Mouse (Mus musculus) hindbrain, embryonic 13.5 days (tissue): Measurements from ENCODE around the gene Mybph. TPM values are rescaled to one million over a fixed set of nuclear protein-coding genes. Genes with fewer than 3 reads are reported as not detected.
A peak's percentile ranks its signal among the peaks of the same experiment; 100 is the strongest.

Experiments used
- ATAC-seq: fragments of 200-750 bp; cut with Nextera tagmentation; 2 replicates; pipeline ENCODE4 v1.8.0; 2017; ENCODE audit warnings: moderate TSS enrichment; ENCODE audit not compliant: low FRiP score
- H3K27ac ChIP-seq: fragments of 300-500 bp; sonication (generic); 2 replicates; pipeline ENCODE4 v1.5.1; 2015; ENCODE audit warnings: inconsistent platforms, mild to moderate bottlenecking, moderate library complexity
- H3K27me3 ChIP-seq: fragments of 300-500 bp; sonication (generic); 2 replicates; pipeline ENCODE4 v1.6.1; 2015; ENCODE audit warnings: mild to moderate bottlenecking, inconsistent platforms
- H3K36me3 ChIP-seq: fragments of 300-500 bp; sonication (generic); 2 replicates; pipeline ENCODE4 v1.6.1; 2015; ENCODE audit warnings: mild to moderate bottlenecking, inconsistent platforms
- H3K4me1 ChIP-seq: fragments of 300-500 bp; sonication (generic); replicated peaks from 2 replicates; pipeline ENCODE4 v1.6.1; 2015; ENCODE audit warnings: inconsistent platforms
- H3K4me2 ChIP-seq: fragments of 300-500 bp; sonication (generic); 2 replicates; pipeline ENCODE4 v1.6.1; 2015; ENCODE audit warnings: inconsistent platforms, mild to moderate bottlenecking, moderate library complexity
- H3K4me3 ChIP-seq: fragments of 300-500 bp; sonication (generic); 2 replicates; pipeline ENCODE4 v1.5.1; 2015; ENCODE audit warnings: mild to moderate bottlenecking, inconsistent platforms
- H3K9ac ChIP-seq: fragments of 300-500 bp; sonication (generic); 2 replicates; pipeline ENCODE4 v1.6.1; 2015; ENCODE audit warnings: mild to moderate bottlenecking, inconsistent platforms
- H3K9me3 ChIP-seq: fragments of 300-500 bp; sonication (generic); 2 replicates; pipeline ENCODE4 v1.6.1; 2016; ENCODE audit warnings: inconsistent platforms
- WGBS: fragments of 180-500 bp; shearing (Covaris S2); methylation state at CpG from one replicate; pipeline ENCODE4 v1.1.7; 2015; 5-methylcytosine and 5-hydroxymethylcytosine counted together
- polyA plus RNA-seq: library from polyadenylated mRNA; unstranded; fragments of >200 nt; fragmentation: Nextera tagmentation; extraction: Ambion mirVana; gene quantifications from 2 replicates; pipeline ENCODE4 v1.2.1, GENCODE M21; 2015

Gene Mybph
- polyA plus RNA-seq, 1 experiment from 2014 or later = 1.9 TPM

GRCm38 (mm10) chr1:134201751-134202420, 8.6 kb downstream of the Mybph start:
- no peak overlapping the region for H3K4me2 ChIP-seq
- 36% methylated on average over 3 of the region's 3 CpGs for WGBS
- H3K27me3 ChIP-seq = no peaks in the 10 kb centered on the region
- 0 out of 2 replicates have a peak, but pooled peaks cover 4% of the 10 kb centered on the region for H3K36me3 ChIP-seq
- H3K9me3 ChIP-seq = no peaks in the 10 kb centered on the region
- H3K4me1 ChIP-seq = peaks cover 18% of the 10 kb centered on the region
- no peak overlapping the region for H3K9ac ChIP-seq
- no peak; the same call in 1 of the 2 replicates for ATAC-seq
- no peak overlapping the region for H3K27ac ChIP-seq
- H3K4me3 ChIP-seq = no peak overlapping the region

GRCm38 (mm10) chr1:134204230-134204629, 11.0 kb downstream of the Mybph start:
- 95% methylated on average over 13 of the region's 13 CpGs for WGBS
- no peak overlapping the region for H3K4me2 ChIP-seq

GRCm38 (mm10) chr1:134205296-134206018, 12.2 kb downstream of the Mybph start:
- Histone ChIP-seq H3K4me2 (no peak overlapping the region), H3K27me3 (no peaks in the 10 kb centered on the region), H3K9ac (no peak overlapping the region), H3K36me3 (0 out of 2 replicates have a peak, but pooled peaks cover 4% of the 10 kb centered on the region), H3K4me3 (no peak overlapping the region), H3K4me1 (peaks cover 12% of the 10 kb centered on the region), H3K9me3 (no peaks in the 10 kb centered on the region), H3K27ac (no peak overlapping the region)
- ATAC-seq = no peak
- WGBS = 58% methylated on average over 9 of the region's 9 CpGs

More at GRCm38 (mm10) chr1:134204230-134204629, 11.0 kb downstream of the Mybph start:
- 0 out of 2 replicates have a peak, but pooled peaks cover 4% of the 10 kb centered on the region for H3K36me3 ChIP-seq
- no peak overlapping the region for H3K9ac ChIP-seq
- H3K4me3 ChIP-seq = no peak overlapping the region
- H3K27ac ChIP-seq = no peak overlapping the region
- no peaks in the 10 kb centered on the region for H3K27me3 ChIP-seq
- no peaks in the 10 kb centered on the region for H3K9me3 ChIP-seq
- ATAC-seq = no peak
- peaks cover 11% of the 10 kb centered on the region for H3K4me1 ChIP-seq

- no peak overlapping the region for H3K9ac ChIP-seq
- no peak overlapping the region for H3K4me2 ChIP-seq
- no peak for ATAC-seq
- H3K27me3 ChIP-seq = no peaks in the 10 kb centered on the region
- no peak overlapping the region for H3K27ac ChIP-seq
- H3K4me1 ChIP-seq = peaks cover 18% of the 10 kb centered on the region
- H3K4me3 ChIP-seq = no peak overlapping the region
- H3K9me3 ChIP-seq = no peaks in the 10 kb centered on the region
- H3K36me3 ChIP-seq = 0 out of 2 replicates have a peak, but pooled peaks cover 4% of the 10 kb centered on the region
- 60% methylated on average over 5 of the region's 5 CpGs for WGBS
Measured at GRCm38 (mm10) chr1:134206085-134206484, 12.8 kb downstream of the Mybph start.

- Histone ChIP-seq H3K27ac (no peak overlapping the region), H3K27me3 (0 out of 2 replicates have a peak, but pooled peaks cover 4% of the 10 kb centered on the region), H3K4me3 (no peak overlapping the region), H3K36me3 (no peaks in the 10 kb centered on the region), H3K9ac (no peak overlapping the region), H3K4me1 (peaks cover 22% of the 10 kb centered on the region), H3K9me3 (no peaks in the 10 kb centered on the region), H3K4me2 (no peak overlapping the region)
- ATAC-seq = no peak
- WGBS = 51% methylated on average over 6 of the region's 6 CpGs
Measured at GRCm38 (mm10) chr1:134210179-134210755, 17.0 kb downstream of the Mybph start.

- ATAC-seq = no peak
- H3K27ac ChIP-seq = no peak overlapping the region; the same call in 1 of the 2 replicates
- no peak overlapping the region for H3K4me2 ChIP-seq
- no peak overlapping the region for H3K4me3 ChIP-seq
- 84% methylated on average over 6 of the region's 6 CpGs for WGBS
- no peaks in the 10 kb centered on the region for H3K36me3 ChIP-seq
- H3K27me3 ChIP-seq = 0 out of 2 replicates have a peak, but pooled peaks cover 4% of the 10 kb centered on the region
- H3K9ac ChIP-seq = no peak overlapping the region
- no peaks in the 10 kb centered on the region for H3K9me3 ChIP-seq
- peaks cover 25% of the 10 kb centered on the region for H3K4me1 ChIP-seq
Measured at GRCm38 (mm10) chr1:134211043-134211442, 17.8 kb downstream of the Mybph start.

- Histone ChIP-seq H3K9ac (no peak overlapping the region), H3K4me2 (no peak overlapping the region), H3K36me3 (no peaks in the 10 kb centered on the region), H3K9me3 (no peaks in the 10 kb centered on the region), H3K27me3 (0 out of 2 replicates have a peak, but pooled peaks cover 4% of the 10 kb centered on the region), H3K4me3 (no peak overlapping the region), H3K27ac (peak overlapping the region; percentile 48; the same call in 1 of the 2 replicates), H3K4me1 (peaks cover 25% of the 10 kb centered on the region)
- ATAC-seq = no peak
- WGBS = 13% methylated on average over 2 of the region's 2 CpGs
Measured at GRCm38 (mm10) chr1:134211631-134212030, 18.4 kb downstream of the Mybph start.

GRCm38 (mm10) chr1:134212351-134212750, 19.1 kb downstream of the Mybph start:
- 82% methylated on average over 6 of the region's 6 CpGs for WGBS
- no peak overlapping the region for H3K4me2 ChIP-seq
- no peaks in the 10 kb centered on the region for H3K36me3 ChIP-seq
- 0 out of 2 replicates have a peak, but pooled peaks cover 4% of the 10 kb centered on the region for H3K27me3 ChIP-seq
- no peak overlapping the region for H3K27ac ChIP-seq
- no peaks in the 10 kb centered on the region for H3K9me3 ChIP-seq
- no peak overlapping the region for H3K9ac ChIP-seq
- no peak overlapping the region for H3K4me3 ChIP-seq
- H3K4me1 ChIP-seq = peaks cover 32% of the 10 kb centered on the region
- ATAC-seq = no peak

- no peak overlapping the region for H3K4me3 ChIP-seq
- ATAC-seq = no peak
Measured at GRCm38 (mm10) chr1:134213405-134213804, 20.2 kb downstream of the Mybph start.

GRCm38 (mm10) chr1:134215059-134215458, 21.8 kb downstream of the Mybph start:
- H3K27ac ChIP-seq = no peak overlapping the region
- H3K9me3 ChIP-seq = no peaks in the 10 kb centered on the region
- H3K4me3 ChIP-seq = no peak overlapping the region
- H3K4me1 ChIP-seq = peaks cover 35% of the 10 kb centered on the region
- no peak overlapping the region for H3K9ac ChIP-seq
- 0 out of 2 replicates have a peak, but pooled peaks cover 4% of the 10 kb centered on the region for H3K27me3 ChIP-seq
- H3K4me2 ChIP-seq = no peak overlapping the region
- no peak for ATAC-seq
- no peaks in the 10 kb centered on the region for H3K36me3 ChIP-seq
- WGBS = 62% methylated on average over 7 of the region's 7 CpGs

More at GRCm38 (mm10) chr1:134213405-134213804, 20.2 kb downstream of the Mybph start:
- no peaks in the 10 kb centered on the region for H3K9me3 ChIP-seq
- H3K4me2 ChIP-seq = no peak overlapping the region
- H3K9ac ChIP-seq = no peak overlapping the region
- H3K27me3 ChIP-seq = 0 out of 2 replicates have a peak, but pooled peaks cover 4% of the 10 kb centered on the region
- H3K4me1 ChIP-seq = peaks cover 32% of the 10 kb centered on the region
- no peak overlapping the region for H3K27ac ChIP-seq
- no peaks in the 10 kb centered on the region for H3K36me3 ChIP-seq
- WGBS = 77% methylated on average over 7 of the region's 7 CpGs

GRCm38 (mm10) chr1:134215751-134216628, 22.7 kb downstream of the Mybph start:
- H3K9ac ChIP-seq = 0 out of 2 replicates have a peak overlapping the region, but pooled peaks have one; percentile 39
- no peak for ATAC-seq
- WGBS = 18% methylated on average over 11 of the region's 11 CpGs

More at GRCm38 (mm10) chr1:134215751-134216628, 22.7 kb downstream of the Mybph start:
- Histone ChIP-seq H3K4me3 (no peak overlapping the region), H3K27ac (peak overlapping the region; percentile 70), H3K9me3 (no peaks in the 10 kb centered on the region), H3K4me1 (peaks cover 29% of the 10 kb centered on the region), H3K4me2 (no peak overlapping the region), H3K36me3 (no peaks in the 10 kb centered on the region), H3K27me3 (0 out of 2 replicates have a peak, but pooled peaks cover 4% of the 10 kb centered on the region)
